19 mouse cellular contexts compared by ENCODE assay signal in the genomic region with DNA sequence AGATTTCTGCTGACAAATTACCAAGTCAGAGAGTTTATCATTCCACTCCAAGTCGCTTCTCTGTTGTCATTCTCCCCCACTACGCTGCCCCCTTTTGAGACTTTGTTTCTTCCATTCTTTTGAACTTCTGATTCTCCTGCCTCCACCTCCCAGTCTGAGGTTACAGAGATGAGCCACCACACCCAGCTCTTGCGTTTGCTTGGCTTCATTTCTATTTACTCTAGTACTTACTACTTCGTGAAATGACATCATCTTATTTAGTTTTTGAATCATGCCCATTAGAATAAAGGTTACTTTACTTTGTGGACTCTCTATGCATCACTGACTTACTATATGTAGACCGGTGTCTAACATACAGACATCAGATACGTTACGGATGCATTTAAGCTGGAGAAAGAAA. TPM values are rescaled to one million over a fixed set of nuclear protein-coding genes. Genes with fewer than 3 reads are reported as not detected.
DNase-seq lines count a peak whose midpoint lies in the region; ATAC-seq and TF ChIP-seq lines count a peak whose summit lies in the region.
"Had no signal": no experiment of that assay in that cellular context is flagged by ENCODE, and none has a peak within 500 bp of the region (broad histone marks: within the 10 kb centered on the region; RNA-seq: fewer than 3 reads in every experiment).

No protein-coding gene starts in this region.

- no peak overlapping the region for H3K4me3 ChIP-seq in liver, postnatal 0 days (ENCODE audit: low read depth, low read length)
- H3K4me3 ChIP-seq: embryonic facial prominence, embryonic 13.5 days; forebrain, embryonic 12.5 days; heart, embryonic 13.5 days; hindbrain, embryonic 15.5 days had no signal

- no peak for TF ChIP-seq EP300 in liver, postnatal 0 days (IDR thresholded peaks at IDR 0.05; ENCODE audit: low read depth)

- peak; percentile 60; the same call in 1 of the 2 replicates for ATAC-seq in liver, postnatal 0 days
- peak; percentile 61 for ATAC-seq in CD4-positive, CD25-positive, alpha-beta regulatory T cell, adult 4 months
- ATAC-seq: forebrain, postnatal 0 days; inflammation-experienced regulatory T-cells, adult 6 months had no signal

- WGBS in liver, postnatal 0 days (ENCODE audit: insufficient replicate concordance), result 70% methylated on average over 7 of the region's 7 CpGs

- DNase-seq in liver, postnatal 0 days, result no peak
- no peak for DNase-seq in liver
- DNase-seq in T-cell, adult 2 months (ENCODE audit: low spot score), result peak; percentile 45
- no peak for DNase-seq in urinary bladder, adult 18-20 months (ENCODE audit: low spot score in 2 of 2)
- DNase-seq in heart, adult 11 months, result no peak
- no peak for DNase-seq in neural tube, embryonic 10.5 days (ENCODE audit: extremely low spot score, low spot score)
- DNase-seq: adrenal gland, postnatal 14 days; cerebellum, adult 11-12 months; cerebellum, adult 9-10 months; cerebellum, postnatal 25 days; forebrain, postnatal 0 days; gastrocnemius, postnatal 25 days; heart, postnatal 36 days had no signal

- H3K9ac ChIP-seq in liver, postnatal 0 days (replicated peaks), result no peak overlapping the region
- H3K9ac ChIP-seq: embryonic facial prominence, embryonic 13.5 days; forebrain, embryonic 12.5 days; forebrain, postnatal 0 days; heart, embryonic 13.5 days; hindbrain, embryonic 15.5 days had no signal

- H3K4me1 ChIP-seq in liver, postnatal 0 days (ENCODE audit: insufficient read depth), result peaks cover 10% of the 10 kb centered on the region; the same call in 1 of the 2 replicates
- H3K4me1 ChIP-seq: embryonic facial prominence, embryonic 13.5 days; forebrain, embryonic 12.5 days; hindbrain, embryonic 15.5 days had no signal

- TF ChIP-seq CTCF in liver, postnatal 0 days (IDR thresholded peaks at IDR 0.05; ENCODE audit: low read depth), result no peak

- no peaks in the 10 kb centered on the region for H3K9me3 ChIP-seq in liver, postnatal 0 days (ENCODE audit: low read length)
- H3K9me3 ChIP-seq: embryonic facial prominence, embryonic 13.5 days; forebrain, embryonic 12.5 days; heart, embryonic 13.5 days; hindbrain, embryonic 15.5 days had no signal

- H3K36me3 ChIP-seq in liver, postnatal 0 days (replicated peaks; ENCODE audit: insufficient read depth, low read length), result no peaks in the 10 kb centered on the region; the same call in 1 of the 2 replicates
- H3K36me3 ChIP-seq: hindbrain, embryonic 15.5 days had no signal

- no peaks in the 10 kb centered on the region for H3K27me3 ChIP-seq in liver, postnatal 0 days (ENCODE audit: insufficient read depth, low read length)
- H3K27me3 ChIP-seq: embryonic facial prominence, embryonic 13.5 days; forebrain, embryonic 12.5 days; heart, embryonic 13.5 days; hindbrain, embryonic 15.5 days had no signal

- H3K4me2 ChIP-seq in liver, postnatal 0 days (ENCODE audit: low read depth, low read length), result no peak overlapping the region
- H3K4me2 ChIP-seq: embryonic facial prominence, embryonic 13.5 days; forebrain, embryonic 12.5 days; heart, embryonic 13.5 days; hindbrain, embryonic 15.5 days had no signal

- no peak overlapping the region for H3K27ac ChIP-seq in liver, postnatal 0 days (ENCODE audit: low read depth)
- H3K27ac ChIP-seq: embryonic facial prominence, embryonic 13.5 days; forebrain, embryonic 12.5 days; heart, embryonic 13.5 days; hindbrain, embryonic 15.5 days had no signal

RNA-seq across cellular contexts. Expression of a gene that starts 8.7 kb away (rescaled TPM):
- polyA plus RNA-seq in liver, postnatal 0 days (2015; fragmentation: Nextera tagmentation; extraction: Ambion mirVana), result 6.0 and 6.3 TPM in 2 replicates
- polyA plus RNA-seq in CD4-positive, CD25-positive, alpha-beta regulatory T cell, adult 4 months (2017; shearing (Covaris generic)), result 10 to 100 TPM; 35.5 to 42.1 TPM
